In genomic region chr9:86710091-86710634, GRCm38 (mm10) we compare ENCODE assay signal across 17 mouse cellular contexts. TPM values are rescaled to one million over a fixed set of nuclear protein-coding genes. Genes with fewer than 3 reads are reported as not detected.
"Had no signal": no experiment of that assay in that cellular context is flagged by ENCODE, and none has a peak within 500 bp of the region (broad histone marks: within the 10 kb centered on the region; RNA-seq: fewer than 3 reads in every experiment).

No protein-coding gene starts in this region.

- H3K4me3 ChIP-seq: limb, embryonic 13.5 days; liver, embryonic 12.5 days; megakaryocyte, embryonic 14.5 days; midbrain, embryonic 15.5 days; neural tube, embryonic 12.5 days had no signal

- H3K4me1 ChIP-seq: liver, embryonic 12.5 days; megakaryocyte, embryonic 14.5 days; midbrain, embryonic 15.5 days; neural tube, embryonic 12.5 days had no signal

- H3K9me3 ChIP-seq: limb, embryonic 13.5 days; liver, embryonic 12.5 days; megakaryocyte, embryonic 14.5 days; midbrain, embryonic 15.5 days; neural tube, embryonic 12.5 days had no signal

- H3K36me3 ChIP-seq: limb, embryonic 13.5 days; liver, embryonic 12.5 days; midbrain, embryonic 15.5 days; neural tube, embryonic 12.5 days had no signal

- H3K9ac ChIP-seq: limb, embryonic 13.5 days; liver, embryonic 12.5 days; midbrain, embryonic 15.5 days; neural tube, embryonic 12.5 days had no signal

- DNase-seq: kidney, adult 8-10 months; kidney, postnatal 25 days; layer of hippocampus, adult 9-11 months; layer of hippocampus, postnatal 36 days; thymus, adult 2 months; thymus, postnatal 25 days had no signal

- H3K27ac ChIP-seq: limb, embryonic 13.5 days; liver, embryonic 12.5 days; macrophage; midbrain, embryonic 15.5 days; neural tube, embryonic 12.5 days; stomach, postnatal 0 days had no signal

- ATAC-seq: liver, embryonic 12.5 days; lung, postnatal 0 days; midbrain, embryonic 15.5 days had no signal

- H3K4me2 ChIP-seq: limb, embryonic 13.5 days; liver, embryonic 12.5 days; midbrain, embryonic 11.5 days; midbrain, embryonic 15.5 days; neural tube, embryonic 12.5 days had no signal

- H3K27me3 ChIP-seq: limb, embryonic 13.5 days; liver, embryonic 12.5 days; midbrain, embryonic 15.5 days; neural tube, embryonic 12.5 days had no signal

RNA-seq across cellular contexts. Expression of gene Me1, which starts 14.4 kb away (rescaled TPM):
- total RNA-seq: neutrophil, adult 5-6 weeks had no signal

RNA-seq across cellular contexts. Expression of gene Prss35, which starts 33.3 kb away (rescaled TPM):
- total RNA-seq: monocyte, adult 5-6 weeks; neutrophil, adult 5-6 weeks had no signal
- polyA plus RNA-seq: macrophage had no signal
